Mouse (Mus musculus): Measurements from ENCODE around the gene Adipoq.

Gene Adipoq

DNA sequence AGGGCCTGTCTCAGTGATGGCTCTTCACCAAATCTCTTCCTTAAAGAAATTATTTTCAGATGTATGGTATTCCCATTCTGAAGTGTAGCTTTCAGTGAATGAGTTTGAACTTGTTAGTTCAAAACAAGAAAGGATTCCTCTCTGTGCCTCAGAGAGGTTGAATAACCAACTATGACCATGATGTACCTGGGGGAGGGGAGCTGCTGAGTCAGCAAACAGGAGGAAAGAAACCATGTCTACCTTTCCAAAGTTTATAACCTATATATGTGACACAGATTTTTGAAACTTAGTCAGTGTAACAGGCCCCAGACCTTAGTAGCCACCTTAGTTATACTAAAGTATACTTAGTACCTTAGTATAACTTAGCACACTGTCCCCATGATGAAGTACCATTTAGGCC is 55.2 kb downstream of the Adipoq start:
- DNase-seq (ENCODE audit: low spot score in 2 of 2): no peak

Measured in frontal cortex, postnatal 36 days (tissue).